Comparison of ENCODE assay signal across 8 mouse cellular contexts in the genomic region with DNA sequence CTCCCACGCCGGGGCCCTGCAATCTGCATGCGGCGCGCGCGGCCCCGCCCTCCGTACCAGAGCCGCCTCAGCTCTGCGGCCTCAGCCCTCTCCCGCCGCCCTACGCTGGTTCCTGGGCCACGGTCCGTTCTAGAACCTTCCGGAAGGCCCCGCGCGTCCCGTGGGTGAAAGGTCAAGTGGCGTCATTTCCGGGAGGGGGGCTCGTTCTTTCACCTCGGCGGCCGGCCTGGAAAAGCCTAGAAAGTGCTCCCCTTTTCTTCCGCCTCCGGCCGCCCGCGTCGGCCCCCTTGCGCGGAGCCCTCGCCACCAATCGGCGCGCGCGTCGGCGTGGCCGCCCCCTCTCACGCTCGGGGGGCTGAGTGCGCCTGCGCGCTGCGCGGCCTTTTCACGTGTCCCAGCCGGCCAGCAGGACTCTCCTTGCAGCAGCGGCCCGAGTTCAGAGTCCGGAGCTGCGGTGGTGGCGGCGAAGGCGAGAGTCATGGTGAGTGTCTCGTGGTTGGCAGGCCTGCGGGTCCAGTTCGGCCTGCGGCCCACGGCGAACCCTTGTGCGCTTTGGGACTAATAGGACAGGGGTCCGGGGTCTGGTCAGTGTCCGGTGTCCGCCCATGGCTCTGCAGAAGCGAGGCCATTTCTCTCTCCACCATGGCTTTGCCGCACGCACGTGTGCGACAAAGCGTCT. TPM values are rescaled to one million over a fixed set of nuclear protein-coding genes. Genes with fewer than 3 reads are reported as not detected.
A peak's percentile ranks its signal among the peaks of the same experiment; 100 is the strongest.
DNase-seq lines count a peak whose midpoint lies in the region; ATAC-seq and TF ChIP-seq lines count a peak whose summit lies in the region.

Hspe1 (plus strand) TSS at position 201 of the 679 bp plus-strand sequence.
Hspd1 (minus strand) TSS at position 312 of the 679 bp plus-strand sequence.

- no peaks in the 10 kb centered on the region for H3K27me3 ChIP-seq in CH12.LX (replicated peaks)
- no peaks in the 10 kb centered on the region for H3K27me3 ChIP-seq in forebrain, embryonic 12.5 days
- no peaks in the 10 kb centered on the region for H3K27me3 ChIP-seq in heart, postnatal 0 days (ENCODE audit: control insufficient read depth, insufficient read depth, low read length)
- H3K27me3 ChIP-seq in liver, embryonic 16.5 days (ENCODE audit: control insufficient read depth, insufficient read depth, low read depth, low read length): no peaks in the 10 kb centered on the region
- no peaks in the 10 kb centered on the region for H3K27me3 ChIP-seq in neural tube, embryonic 13.5 days
- no peaks in the 10 kb centered on the region for H3K27me3 ChIP-seq in testis, adult 2 months (ENCODE audit: control insufficient read depth, insufficient read depth, low read length)

- WGBS in forebrain, embryonic 12.5 days: under 1% methylated on average over 73 of the region's 76 CpGs
- under 1% methylated on average over 65 of the region's 76 CpGs for WGBS in heart, postnatal 0 days
- WGBS in liver, embryonic 16.5 days (ENCODE audit: insufficient replicate concordance): under 1% methylated on average over 74 of the region's 76 CpGs
- under 1% methylated on average over 49 of the region's 76 CpGs for WGBS in neural tube, embryonic 13.5 days

- no peaks in the 10 kb centered on the region for H3K9me3 ChIP-seq in CH12.LX (replicated peaks; ENCODE audit: low read length)
- H3K9me3 ChIP-seq in forebrain, embryonic 12.5 days: no peaks in the 10 kb centered on the region
- H3K9me3 ChIP-seq in heart, postnatal 0 days (replicated peaks; ENCODE audit: control insufficient read depth, low read length): no peaks in the 10 kb centered on the region
- no peaks in the 10 kb centered on the region for H3K9me3 ChIP-seq in liver, embryonic 16.5 days (replicated peaks; ENCODE audit: control insufficient read depth, low read length)
- H3K9me3 ChIP-seq in neural tube, embryonic 13.5 days: no peaks in the 10 kb centered on the region

- no peak for TF ChIP-seq RAD21 in CH12.LX (IDR thresholded peaks at IDR 0.05; ENCODE audit: low read depth, low read length)

- in situ Hi-C loops in CH12.LX (cut with MboI; ENCODE audit: low pct_ligation_motif_present, low pct_unique_long_range_greater_than_20kb, low sequenced_read_pairs): no loop called here

- DNase-seq in CH12.LX (ENCODE audit: extremely low read depth): peak; percentile 98
- DNase-seq in c-Kit-positive CD71-positive TER-119-negative erythroid progenitor cells, embryonic 14.5 days (ENCODE audit: low read depth): peak; percentile 98
- peak; percentile 98 for DNase-seq in heart, postnatal 0 days (ENCODE audit: low spot score)
- peak; percentile 99 to 100 for DNase-seq in kidney, postnatal 4 days

- peak; percentile 95 for ATAC-seq in forebrain, embryonic 12.5 days (ENCODE audit: low FRiP score)
- peak; percentile 92 for ATAC-seq in heart, postnatal 0 days (ENCODE audit: insufficient read depth, low read depth)
- peak; percentile 88 for ATAC-seq in liver, embryonic 16.5 days (ENCODE audit: low read depth)
- peak; percentile 96 for ATAC-seq in neural tube, embryonic 13.5 days (ENCODE audit: low read depth)

- H3K4me1 ChIP-seq in CH12.LX (ENCODE audit: control insufficient read depth in 1 of 2, insufficient read depth in 2 of 2): peaks cover 4 to 41% of the 10 kb centered on the region in 2 experiments; a peak in 3 of 4 replicates
- H3K4me1 ChIP-seq in forebrain, embryonic 12.5 days: peaks cover 49% of the 10 kb centered on the region
- peaks cover 28% of the 10 kb centered on the region for H3K4me1 ChIP-seq in heart, postnatal 0 days (ENCODE audit: control insufficient read depth, insufficient read depth)
- peaks cover 14% of the 10 kb centered on the region for H3K4me1 ChIP-seq in liver, embryonic 16.5 days (ENCODE audit: control insufficient read depth, low read depth, low read length)
- H3K4me1 ChIP-seq in neural tube, embryonic 13.5 days (replicated peaks): peaks cover 51% of the 10 kb centered on the region
- peaks cover 19% of the 10 kb centered on the region for H3K4me1 ChIP-seq in testis, adult 2 months (ENCODE audit: control insufficient read depth, insufficient read depth, low read length)

- TF ChIP-seq EP300 in CH12.LX (IDR thresholded peaks at IDR 0.05; ENCODE audit: low read length): no peak
- TF ChIP-seq EP300 in heart, postnatal 0 days (IDR thresholded peaks at IDR 0.05; ENCODE audit: low read depth): no peak; the same call in none of the 2 replicates

- H3K9ac ChIP-seq in CH12.LX (ENCODE audit: insufficient read depth, low read depth): peak within 1 kb of the TSS; percentile 98
- peak within 1 kb of the TSS; percentile 93 for H3K9ac ChIP-seq in forebrain, embryonic 12.5 days
- H3K9ac ChIP-seq in heart, postnatal 0 days (replicated peaks; ENCODE audit: low read depth, low read length): peak within 1 kb of the TSS; percentile 88
- peak within 1 kb of the TSS; percentile 90 for H3K9ac ChIP-seq in liver, embryonic 16.5 days (ENCODE audit: low read depth, low read length)
- peak within 1 kb of the TSS; percentile 87 for H3K9ac ChIP-seq in neural tube, embryonic 13.5 days

- H3K79me2 ChIP-seq in CH12.LX (replicated peaks; ENCODE audit: control insufficient read depth, extremely low read depth, insufficient read depth, poor library complexity, severe bottlenecking): peaks cover 65% of the 10 kb centered on the region

- peaks cover 28 to 52% of the 10 kb centered on the region in 2 experiments for H3K36me3 ChIP-seq in CH12.LX (replicated peaks in 1 of 2; ENCODE audit: control insufficient read depth in 1 of 2, insufficient read depth in 1 of 2, low read length in 1 of 2)
- H3K36me3 ChIP-seq in forebrain, embryonic 12.5 days (replicated peaks): peaks cover 34% of the 10 kb centered on the region
- H3K36me3 ChIP-seq in heart, postnatal 0 days (replicated peaks; ENCODE audit: control insufficient read depth, insufficient read depth, low read length): peaks cover 31% of the 10 kb centered on the region
- H3K36me3 ChIP-seq in liver, embryonic 16.5 days (ENCODE audit: control insufficient read depth, insufficient read depth): peaks cover 18% of the 10 kb centered on the region
- peaks cover 46% of the 10 kb centered on the region for H3K36me3 ChIP-seq in neural tube, embryonic 13.5 days
- H3K36me3 ChIP-seq in testis, adult 2 months (ENCODE audit: control insufficient read depth, insufficient read depth, low read length): no peaks in the 10 kb centered on the region; the same call in 1 of the 2 replicates

- peak within 1 kb of the TSS; percentile 92 for H3K27ac ChIP-seq in CH12.LX (ENCODE audit: insufficient read depth, low read depth)
- H3K27ac ChIP-seq in forebrain, embryonic 12.5 days: peak within 1 kb of the TSS; percentile 96
- peak within 1 kb of the TSS; percentile 99 for H3K27ac ChIP-seq in heart, postnatal 0 days (ENCODE audit: low read depth)
- H3K27ac ChIP-seq in liver, embryonic 16.5 days (ENCODE audit: low read length): peak within 1 kb of the TSS; percentile 94
- H3K27ac ChIP-seq in neural tube, embryonic 13.5 days (replicated peaks): peak within 1 kb of the TSS; percentile 93
- H3K27ac ChIP-seq in testis, adult 2 months (ENCODE audit: control insufficient read depth, insufficient read depth, low read depth, low read length): peak within 1 kb of the TSS; percentile 96

- peak; percentile 84 for TF ChIP-seq POLR2A in CH12.LX (IDR thresholded peaks at IDR 0.05; ENCODE audit: low read depth, low read length)
- TF ChIP-seq POLR2A in testis, adult 2 months (IDR thresholded peaks at IDR 0.05; ENCODE audit: control insufficient read depth, low read depth, low read length): peak; percentile 90

- H3K4me2 ChIP-seq in CH12.LX (ENCODE audit: insufficient read depth, low read depth, poor library complexity, severe bottlenecking): peak within 1 kb of the TSS; percentile 99
- H3K4me2 ChIP-seq in forebrain, embryonic 12.5 days: peak within 1 kb of the TSS; percentile 86
- peak within 1 kb of the TSS; percentile 84 for H3K4me2 ChIP-seq in heart, postnatal 0 days (ENCODE audit: low read depth, low read length)
- H3K4me2 ChIP-seq in liver, embryonic 16.5 days (ENCODE audit: low read depth, low read length): peak within 1 kb of the TSS; percentile 96
- H3K4me2 ChIP-seq in neural tube, embryonic 13.5 days: peak within 1 kb of the TSS; percentile 96

- dilution Hi-C loops in CH12.LX (cut with MboI; ENCODE audit: extremely low pct_ligation_motif_present, extremely low pct_unique_long_range_greater_than_20kb, low sequenced_read_pairs): no loop called here

- H3K4me3 ChIP-seq in CH12.LX (replicated peaks in 1 of 3; ENCODE audit: low read depth in 2 of 3, low read length in 2 of 3, poor library complexity in 1 of 3): peak within 1 kb of the TSS; percentile 95 to 100 (median 100)
- H3K4me3 ChIP-seq in forebrain, embryonic 12.5 days (replicated peaks): peak within 1 kb of the TSS; percentile 89
- peak within 1 kb of the TSS; percentile 94 for H3K4me3 ChIP-seq in heart, postnatal 0 days (ENCODE audit: low read depth, low read length)
- peak within 1 kb of the TSS; percentile 88 for H3K4me3 ChIP-seq in liver, embryonic 16.5 days (ENCODE audit: low read depth, low read length)
- peak within 1 kb of the TSS; percentile 76 for H3K4me3 ChIP-seq in neural tube, embryonic 13.5 days
- H3K4me3 ChIP-seq in testis, adult 2 months (ENCODE audit: control insufficient read depth, low read depth, low read length): peak within 1 kb of the TSS; percentile 99

- no peak for TF ChIP-seq CTCF in CH12.LX (conservative IDR thresholded peaks at IDR 0.05 in 1 of 2, IDR thresholded peaks at IDR 0.05 in 1 of 2; ENCODE audit: low read depth in 2 of 2, low read length in 2 of 2)
- no peak for TF ChIP-seq CTCF in heart, postnatal 0 days (IDR thresholded peaks at IDR 0.05; ENCODE audit: low read depth)
- no peak for TF ChIP-seq CTCF in testis, adult 2 months (IDR thresholded peaks at IDR 0.05; ENCODE audit: control insufficient read depth, insufficient read depth, insufficient replicate concordance, low read depth, low read length)

RNA-seq across cellular contexts. Expression of gene Hspe1, which starts in this region (rescaled TPM):
- total RNA-seq in CH12.LX (2012; rRNA removed) (479 and 709 TPM in 2 replicates), CH12.LX (2014; rRNA removed) (667 and 810 TPM in 2 replicates)
- polyA plus RNA-seq in CH12.LX (2012; ENCODE audit: insufficient read length, low read depth): 728 and 915 TPM in 2 replicates
- 423 and 430 TPM in 2 replicates for polyA plus RNA-seq in forebrain, embryonic 12.5 days (2016; fragmentation: Nextera tagmentation; extraction: Ambion mirVana)
- total RNA-seq in heart, postnatal 0 days (2014; rRNA removed; ENCODE audit: low replicate concordance): 89.3 and 108 TPM in 2 replicates
- polyA plus RNA-seq in heart, postnatal 0 days (2015; fragmentation: Nextera tagmentation; extraction: Ambion mirVana): 350 and 362 TPM in 2 replicates
- 269 and 326 TPM in 2 replicates for polyA plus RNA-seq in liver, embryonic 16.5 days (2015; fragmentation: Nextera tagmentation; extraction: Ambion mirVana)
- 286 and 293 TPM in 2 replicates for polyA plus RNA-seq in neural tube, embryonic 13.5 days (2015; fragmentation: Nextera tagmentation; extraction: Ambion mirVana)
- polyA plus RNA-seq in testis, adult 2 months (2012; rRNA removed): 15.7 and 17.2 TPM in 2 replicates

RNA-seq across cellular contexts. Expression of gene Hspd1, which starts in this region (rescaled TPM):
- total RNA-seq in CH12.LX (2012; rRNA removed): 363 and 594 TPM in 2 replicates
- 764 and 924 TPM in 2 replicates for total RNA-seq in CH12.LX (2014; rRNA removed)
- 920 and 1,101 TPM in 2 replicates for polyA plus RNA-seq in CH12.LX (2012; ENCODE audit: insufficient read length, low read depth)
- polyA plus RNA-seq in forebrain, embryonic 12.5 days (2016; fragmentation: Nextera tagmentation; extraction: Ambion mirVana): 398 and 406 TPM in 2 replicates
- 114 and 139 TPM in 2 replicates for total RNA-seq in heart, postnatal 0 days (2014; rRNA removed; ENCODE audit: low replicate concordance)
- 394 and 397 TPM in 2 replicates for polyA plus RNA-seq in heart, postnatal 0 days (2015; fragmentation: Nextera tagmentation; extraction: Ambion mirVana)
- 236 and 253 TPM in 2 replicates for polyA plus RNA-seq in liver, embryonic 16.5 days (2015; fragmentation: Nextera tagmentation; extraction: Ambion mirVana)
- 274 and 281 TPM in 2 replicates for polyA plus RNA-seq in neural tube, embryonic 13.5 days (2015; fragmentation: Nextera tagmentation; extraction: Ambion mirVana)
- polyA plus RNA-seq in testis, adult 2 months (2012; rRNA removed): 10.3 and 12.8 TPM in 2 replicates

Comparison
In these comparisons a context has a peak if more than half of its experiments do, and no peak if none do; other contexts are left out.
1. Peak in every context shown above with its lines: DNase-seq, ATAC-seq, H3K4me3 ChIP-seq and H3K27ac ChIP-seq.
2. RNA of gene Hspe1 (polyA plus RNA-seq): 728 to 915 TPM in CH12.LX, 423 to 430 TPM in forebrain, embryonic 12.5 days, 350 to 362 TPM in heart, postnatal 0 days, 286 to 293 TPM in neural tube, embryonic 13.5 days and 269 to 326 TPM in liver, embryonic 16.5 days; 15.7 to 17.2 TPM in testis, adult 2 months; every median in the first group is over 10 times any median in the second.
3. RNA of gene Hspd1 (polyA plus RNA-seq): 920 to 1,101 TPM in CH12.LX, 398 to 406 TPM in forebrain, embryonic 12.5 days, 394 to 397 TPM in heart, postnatal 0 days, 274 to 281 TPM in neural tube, embryonic 13.5 days and 236 to 253 TPM in liver, embryonic 16.5 days; 10.3 to 12.8 TPM in testis, adult 2 months; every median in the first group is over 10 times any median in the second.